Mouse (Mus musculus) adrenal gland, adult 8-10 months (tissue): ENCODE data around the gene Gm10354. TPM values are rescaled to one million over a fixed set of nuclear protein-coding genes. Genes with fewer than 3 reads are reported as not detected.
"Not testable (repeated sequence)": the region's sequence is repeated elsewhere in the genome, so short reads cannot be mapped to it uniquely, and the experiment has no call there.

Experiments used
- DNase-seq: peaks from one replicate; pipeline ENCODE4 v3.0.0; 2022
- total RNA-seq, 4 experiments: library from RNA; stranded (reverse); gene quantifications; 2 replicates each; pipeline ENCODE4 v1.2.4; 2022

The Gm10354 gene
- total RNA-seq = not detected

DNA sequence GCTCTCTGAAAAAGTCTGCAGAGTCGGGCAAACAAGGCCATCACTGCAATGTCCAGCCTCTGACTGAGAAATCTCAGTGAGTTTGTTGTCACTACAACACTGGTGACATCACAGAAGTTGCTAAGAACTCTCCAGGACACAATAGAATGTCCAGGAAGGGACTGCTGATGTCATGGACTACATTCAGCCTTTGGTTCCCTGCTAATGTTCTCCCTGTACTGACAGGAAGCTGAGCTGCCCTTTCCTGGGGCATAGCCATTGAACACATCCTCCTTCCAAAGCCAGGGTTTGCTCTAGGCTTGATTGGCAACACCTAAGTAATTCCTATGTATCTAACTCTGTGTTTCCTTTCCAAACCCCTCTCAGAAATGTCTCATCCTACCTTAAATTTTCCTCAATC is at the start of gene Gm10354:
Gene Gm10354, minus strand, starts transcription at position 101 of the 400 bp plus-strand sequence.
- not testable (repeated sequence) for DNase-seq

DNA sequence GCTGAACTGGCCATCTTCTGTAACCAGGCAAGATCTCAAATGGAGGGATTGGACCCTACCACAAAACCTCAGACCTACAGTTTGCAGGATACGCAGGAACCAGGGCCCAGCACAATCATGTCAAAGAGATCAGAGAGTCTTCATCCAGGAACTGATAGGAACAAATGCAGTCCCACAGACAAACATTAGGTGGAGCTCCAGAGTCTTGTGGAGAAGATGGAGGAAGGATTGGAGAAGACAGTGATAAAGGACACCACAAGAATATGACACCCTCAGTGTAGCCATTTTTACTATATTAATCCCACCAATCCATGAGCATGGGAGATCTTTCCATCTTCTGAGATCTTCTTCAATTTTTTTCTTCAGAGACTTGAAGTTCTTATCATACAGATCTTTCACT is 45.6 kb upstream of the Gm10354 start:
- not testable (repeated sequence) for DNase-seq

DNA sequence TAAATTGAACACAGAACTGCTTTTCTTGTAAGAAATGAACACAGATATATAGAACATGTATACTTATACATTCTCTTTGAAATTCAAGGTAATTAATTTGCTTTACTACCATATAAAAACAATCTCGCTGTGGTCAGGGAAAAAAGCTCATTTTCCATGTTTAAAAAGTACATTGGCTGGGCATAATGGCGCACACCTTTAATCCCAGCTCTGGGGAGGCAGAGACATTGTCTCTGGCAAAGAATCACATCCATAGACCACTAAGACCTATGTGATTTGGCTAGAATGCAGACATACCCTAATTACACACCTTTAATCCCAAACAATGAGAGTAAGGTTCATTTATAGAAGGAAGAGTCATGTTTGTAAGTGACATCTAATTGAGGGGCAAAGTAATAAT is 41.3 kb upstream of the Gm10354 start:
- DNase-seq = not testable (repeated sequence)

DNA sequence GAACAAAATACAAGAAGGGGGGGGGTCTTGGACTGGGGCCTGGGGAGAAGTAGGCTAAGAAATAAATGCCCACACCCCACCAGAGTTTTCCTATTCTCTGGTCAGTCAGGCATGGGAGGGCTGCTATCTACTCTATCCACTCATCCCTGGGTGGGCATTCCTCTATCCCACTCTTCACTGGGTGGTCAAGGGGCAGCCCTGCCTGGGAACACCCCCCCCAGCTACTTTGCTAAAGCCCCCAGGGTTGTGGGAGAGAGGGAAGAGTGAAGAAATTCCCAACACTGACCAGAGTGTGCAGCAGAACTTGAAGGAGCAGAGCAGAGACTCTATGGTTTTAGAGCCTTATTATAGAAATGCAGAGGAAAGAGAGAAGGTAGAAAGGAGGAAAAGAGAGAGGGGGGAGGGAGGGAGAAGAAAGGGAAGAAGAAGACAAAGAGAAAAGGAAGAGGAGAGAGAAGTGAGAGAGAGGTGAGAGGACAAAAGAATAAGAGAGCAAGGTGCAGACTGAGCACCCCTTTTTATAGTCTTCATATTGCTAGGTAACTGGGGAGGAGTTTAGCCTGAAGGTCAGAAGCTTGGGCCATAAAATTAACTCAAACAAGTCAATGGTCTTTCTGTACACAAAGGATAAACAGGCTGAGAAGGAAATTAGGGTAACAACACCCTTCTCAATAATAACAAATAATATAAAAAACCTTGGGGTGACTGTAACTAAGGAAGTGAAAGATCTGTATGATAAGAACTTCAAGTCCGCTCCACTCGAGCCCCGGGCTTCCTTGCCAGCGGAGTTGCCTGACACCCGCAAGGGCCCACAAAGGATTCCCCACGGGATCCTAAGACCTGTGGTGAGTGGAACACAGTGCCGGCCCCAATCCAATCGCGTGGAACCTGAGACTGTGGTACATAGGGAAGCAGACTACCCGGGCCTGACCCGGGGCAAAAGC is 32.2 kb upstream of the Gm10354 start:
- DNase-seq = not testable (repeated sequence)

DNA sequence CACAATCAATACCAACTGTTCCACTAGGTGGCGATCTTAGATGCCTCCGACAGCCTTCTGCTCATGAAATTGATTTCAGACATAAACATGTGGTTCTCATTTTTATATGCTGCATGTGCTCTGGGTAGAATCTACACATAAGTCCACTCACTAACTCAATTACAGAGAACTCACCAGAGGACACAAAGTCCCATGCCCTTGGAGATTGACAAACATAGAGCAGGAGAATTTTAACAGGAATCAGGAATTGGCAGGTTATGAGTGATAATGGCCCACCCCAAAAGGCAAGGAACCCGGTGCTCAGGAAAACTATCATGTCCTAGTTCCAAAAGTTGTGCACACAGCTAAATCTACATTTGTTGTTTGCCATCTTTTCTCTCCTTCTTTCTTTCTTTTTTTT is 28.2 kb upstream of the Gm10354 start:
- not testable (repeated sequence) for DNase-seq

DNA sequence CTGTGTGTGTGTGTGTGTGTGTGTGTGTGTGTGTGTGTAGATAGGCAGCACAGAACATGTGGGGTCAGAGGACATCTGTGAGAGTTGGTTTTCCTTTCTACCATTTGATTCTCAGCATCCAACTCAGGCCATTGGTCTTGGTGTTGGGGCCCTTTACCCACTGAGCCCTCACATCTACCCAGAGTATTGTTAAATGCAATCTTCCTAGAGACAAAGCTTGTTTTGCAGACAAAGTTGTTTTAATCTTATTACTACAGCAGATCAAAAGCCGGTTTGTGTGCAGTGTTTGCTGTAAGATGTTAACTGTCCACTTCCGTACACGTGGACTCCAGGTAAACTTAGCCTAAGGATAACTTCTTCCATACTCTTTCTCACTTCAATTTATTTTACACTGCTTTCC is 27.6 kb upstream of the Gm10354 start:
- not testable (repeated sequence) for DNase-seq

DNA sequence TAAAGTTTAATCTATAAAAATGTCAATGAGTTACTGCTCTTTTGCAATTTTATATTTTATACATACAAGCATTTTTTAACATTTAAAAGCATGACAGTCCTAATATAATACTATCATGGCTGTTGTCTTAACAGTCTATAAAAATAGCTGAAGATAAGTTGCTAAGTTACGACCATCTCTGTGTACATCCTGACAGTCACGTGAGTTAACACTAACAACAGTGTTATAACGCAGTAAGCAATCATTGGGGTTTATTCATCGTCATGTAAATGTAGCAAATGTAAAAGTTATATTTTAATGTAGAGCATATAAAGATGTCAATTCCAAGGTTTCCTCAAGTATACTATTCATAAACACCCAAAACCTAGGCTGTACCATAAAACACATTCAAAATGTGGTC is 26.8 kb upstream of the Gm10354 start:
- not testable (repeated sequence) for DNase-seq

DNA sequence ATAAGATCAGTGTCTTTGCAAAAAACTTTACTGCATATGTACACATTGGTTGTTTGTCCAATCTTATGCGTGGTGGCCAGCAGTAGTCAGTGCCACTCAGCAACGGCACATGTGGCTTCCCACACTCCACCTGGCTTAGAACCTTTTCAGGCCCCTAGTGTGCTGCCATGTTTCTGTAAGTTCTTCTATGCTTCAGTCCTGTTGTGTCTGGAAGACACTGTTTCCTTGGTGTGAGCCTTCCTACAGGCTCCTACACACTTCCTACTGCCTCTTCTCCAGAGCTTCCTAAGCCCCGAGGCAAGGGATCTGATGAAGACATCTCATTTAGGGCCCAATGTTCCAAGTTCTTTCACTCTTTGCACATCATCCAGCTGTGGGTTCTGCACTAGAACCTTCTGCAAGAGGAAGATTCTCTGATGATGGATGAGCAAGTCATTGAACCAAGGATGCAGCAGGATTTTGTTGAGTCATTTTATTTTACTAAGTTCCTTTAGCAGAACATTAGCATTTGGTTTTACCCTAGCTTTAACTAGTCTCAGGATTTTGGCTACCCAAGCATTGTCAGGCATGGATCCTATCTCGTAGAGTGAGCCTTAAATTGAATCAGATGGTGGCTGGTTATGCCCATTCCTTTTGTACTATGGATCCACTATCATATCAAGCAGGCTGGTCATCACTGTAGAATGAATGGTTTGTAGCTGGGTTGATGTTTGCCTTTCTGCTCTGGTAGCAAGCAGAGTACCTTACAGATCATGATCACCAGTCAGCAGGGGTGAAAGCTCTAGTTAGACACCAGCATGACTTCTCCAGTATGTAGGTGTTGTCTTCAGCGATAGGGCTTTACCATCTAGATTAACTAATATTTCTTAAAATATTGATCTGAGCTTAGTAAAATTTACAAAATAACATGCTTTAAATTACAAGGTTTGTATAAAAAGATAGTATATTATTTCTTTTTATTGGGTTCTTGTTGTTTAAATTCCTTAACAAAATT is 26.1 kb upstream of the Gm10354 start:
- DNase-seq = not testable (repeated sequence)

DNA sequence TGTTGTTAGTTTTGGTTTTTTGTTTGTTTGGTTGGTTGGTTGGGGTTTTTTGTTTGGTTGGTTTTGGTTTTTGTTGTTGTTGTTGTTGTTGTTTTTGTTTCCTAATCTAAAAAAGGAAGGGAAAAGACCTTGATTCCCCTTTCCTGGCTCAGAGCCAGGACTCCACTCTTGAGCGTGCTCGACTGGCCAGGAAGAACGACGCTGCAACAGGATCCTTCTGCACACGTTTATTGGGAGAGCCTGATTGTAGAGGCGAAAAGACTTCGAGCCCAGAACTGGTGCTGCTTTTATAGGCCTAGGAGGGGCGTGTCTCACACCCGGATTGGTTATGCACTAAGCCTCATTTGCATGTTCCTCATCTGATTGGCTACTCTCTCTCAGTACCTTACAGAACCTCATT is 19.3 kb upstream of the Gm10354 start:
- DNase-seq = not testable (repeated sequence)

DNA sequence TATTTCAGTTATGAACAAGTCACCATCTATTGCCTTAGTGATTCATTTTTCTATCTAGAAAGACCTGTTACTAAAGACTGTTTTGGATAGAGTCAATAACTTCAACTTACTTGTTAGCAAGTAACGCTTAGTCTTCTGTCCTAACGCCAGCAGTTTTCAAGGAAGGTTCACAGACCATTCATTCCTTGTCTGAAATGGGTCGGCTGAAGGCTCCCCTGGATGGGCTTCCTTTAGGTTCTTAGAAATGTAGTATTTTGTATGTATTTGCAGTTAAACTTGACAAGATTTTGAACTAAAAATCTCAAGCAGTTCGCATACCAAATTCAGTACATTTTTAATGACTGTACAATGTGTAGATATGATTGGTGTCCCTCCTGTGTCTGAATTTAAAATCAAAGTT is 18.8 kb upstream of the Gm10354 start:
- not testable (repeated sequence) for DNase-seq

DNA sequence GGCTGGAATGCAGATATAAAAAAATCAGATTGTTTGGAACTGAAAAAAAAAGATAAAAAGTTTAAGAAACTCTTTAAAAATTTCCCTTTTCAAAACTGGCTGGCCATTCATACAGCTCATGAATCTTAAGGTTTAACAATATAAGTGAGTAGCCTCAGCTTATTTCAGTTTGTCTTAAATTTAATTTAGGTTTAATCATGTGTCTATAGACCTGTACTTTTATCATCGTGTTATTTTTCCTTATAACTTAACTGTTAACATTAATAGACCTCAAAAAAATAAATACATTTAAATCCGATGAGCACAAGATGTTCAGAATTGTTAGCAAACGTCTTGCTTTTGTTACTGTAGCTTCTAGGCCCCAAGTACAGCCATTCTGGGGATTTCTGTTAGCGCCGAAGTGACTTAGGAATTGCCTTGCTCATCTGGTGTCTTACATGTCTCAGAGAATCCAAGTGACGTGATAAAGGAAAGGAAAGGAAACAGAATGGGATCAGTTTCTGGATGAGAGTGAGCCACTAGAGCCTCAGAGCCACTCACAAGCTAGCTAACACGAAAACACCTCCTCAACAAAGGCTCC is 18.0 kb upstream of the Gm10354 start:
- DNase-seq = not testable (repeated sequence)

DNA sequence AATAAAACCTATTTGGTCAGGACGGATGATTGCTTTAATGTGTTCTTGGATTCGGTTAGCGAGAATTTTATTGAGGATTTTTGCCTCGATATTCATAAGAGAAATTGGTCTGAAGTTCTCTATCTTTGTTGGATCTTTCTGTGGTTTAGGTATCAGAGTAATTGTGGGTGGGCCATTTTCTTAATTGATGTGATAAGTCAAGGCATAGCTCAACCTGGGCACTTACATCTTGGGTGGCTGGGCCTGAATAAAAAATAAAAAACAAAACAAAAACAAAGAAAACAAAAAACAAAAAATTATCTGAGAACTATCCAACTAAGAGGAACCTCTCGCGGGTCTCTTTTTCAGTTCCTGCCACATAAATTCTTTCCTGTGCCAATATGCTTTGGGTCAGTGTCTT is 15.4 kb upstream of the Gm10354 start:
- not testable (repeated sequence) for DNase-seq

DNA sequence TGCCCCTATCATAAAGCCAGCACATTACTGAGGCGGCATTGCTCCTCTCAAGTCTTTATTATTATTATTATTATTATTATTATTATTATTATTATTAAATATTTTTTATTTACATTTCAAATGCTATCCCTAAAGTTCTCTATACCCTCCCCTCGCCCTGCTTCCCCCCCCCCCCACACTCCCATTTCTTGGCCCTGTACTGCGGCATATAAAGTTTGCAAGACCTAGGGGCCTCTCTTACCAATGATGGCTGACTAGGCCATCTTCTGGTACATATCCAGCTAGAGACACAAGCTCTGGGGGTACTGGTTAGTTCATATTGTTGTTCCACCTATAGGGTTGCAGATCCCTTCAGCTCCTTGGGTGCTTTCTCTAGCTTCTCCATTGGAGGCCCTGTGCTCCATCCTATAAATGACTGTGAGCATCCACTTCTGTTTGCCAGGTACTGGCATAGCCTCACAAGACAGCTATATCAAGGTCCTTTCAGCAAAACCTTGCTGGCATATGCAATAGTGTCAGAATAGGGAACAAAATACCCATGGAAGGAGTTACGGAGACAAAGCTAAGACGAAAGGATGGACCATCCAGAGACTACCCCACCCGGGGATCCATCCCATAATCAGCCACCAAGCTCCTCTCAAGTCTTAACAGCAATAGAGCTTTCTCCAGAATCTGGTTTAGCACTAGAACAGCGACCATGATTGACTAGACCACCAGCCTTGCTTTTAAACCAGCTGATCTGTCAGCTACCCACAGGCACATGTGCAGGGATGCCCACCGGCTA is 11.8 kb upstream of the Gm10354 start:
- not testable (repeated sequence) for DNase-seq

DNA sequence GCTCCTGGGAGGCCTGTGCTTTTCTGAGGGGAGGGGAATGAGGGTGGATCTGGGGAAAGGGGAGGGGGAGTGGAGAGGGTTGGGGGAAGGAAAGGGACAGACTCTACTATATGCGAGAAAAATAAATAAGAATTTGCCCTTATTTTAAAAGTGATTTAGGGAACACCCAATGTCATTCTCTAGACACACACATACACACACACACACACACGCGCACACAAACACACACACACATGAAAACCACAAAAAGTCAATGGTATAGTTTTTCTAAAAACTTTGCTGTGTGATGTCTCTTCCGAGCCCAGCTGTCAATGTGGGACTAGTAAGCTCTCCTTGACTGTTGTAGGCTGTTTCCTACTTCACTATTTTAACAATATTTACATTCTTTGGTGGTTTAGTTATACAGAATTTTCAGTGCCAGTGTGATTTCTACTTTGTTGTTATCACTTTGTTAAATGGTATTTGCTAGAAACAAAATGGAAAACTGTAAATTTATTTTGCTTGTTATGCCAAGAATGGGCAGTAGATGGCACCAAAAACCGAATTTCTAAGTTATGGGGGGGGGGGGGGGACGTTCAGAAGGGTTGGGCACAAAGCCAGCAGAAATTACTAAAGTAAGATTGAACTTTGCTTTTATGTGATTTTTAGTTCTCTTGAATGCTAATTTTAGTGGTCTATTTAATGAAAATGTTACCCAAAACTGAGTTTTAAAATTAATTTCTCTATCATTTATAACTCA is 8.1 kb upstream of the Gm10354 start:
- not testable (repeated sequence) for DNase-seq

DNA sequence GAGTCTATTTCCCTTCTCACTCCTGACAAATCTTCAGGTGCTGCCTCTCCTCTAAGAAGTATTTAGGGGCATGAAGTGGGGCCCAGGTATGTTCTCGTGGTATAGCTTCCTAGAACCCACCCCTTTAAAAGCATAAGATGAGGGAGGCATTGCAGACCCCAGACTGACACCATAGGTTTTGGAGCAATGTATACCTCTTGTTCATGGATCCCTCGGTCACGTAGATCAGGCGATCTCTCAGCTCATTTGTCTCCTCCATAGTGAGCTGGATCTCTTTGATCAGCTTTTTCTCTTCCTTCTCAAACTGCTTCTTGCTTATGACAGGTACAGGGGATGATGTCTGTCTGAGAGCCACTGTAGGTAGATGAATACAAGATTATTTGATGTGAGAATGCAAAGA is 1.4 kb downstream of the Gm10354 start:
- DNase-seq = not testable (repeated sequence)

DNA sequence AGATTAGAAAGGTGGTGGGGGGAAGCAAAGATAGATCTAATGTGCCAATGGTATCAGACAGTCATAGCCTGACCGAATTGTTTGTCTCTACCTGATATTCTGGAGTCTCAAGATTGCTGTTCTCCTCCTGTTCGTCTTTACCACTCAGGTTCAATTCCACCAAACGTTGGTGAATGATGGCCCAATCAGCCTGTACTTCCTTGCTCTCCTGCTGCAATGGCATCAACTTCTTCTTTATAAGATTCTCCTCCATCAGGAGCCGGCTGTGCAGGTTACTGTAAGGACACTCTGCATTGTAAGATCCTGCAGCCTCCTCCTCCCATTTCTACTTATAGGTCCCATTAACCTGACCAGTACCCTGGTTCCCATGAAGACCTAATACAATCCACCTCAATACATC is 3.4 kb downstream of the Gm10354 start:
- not testable (repeated sequence) for DNase-seq

DNA sequence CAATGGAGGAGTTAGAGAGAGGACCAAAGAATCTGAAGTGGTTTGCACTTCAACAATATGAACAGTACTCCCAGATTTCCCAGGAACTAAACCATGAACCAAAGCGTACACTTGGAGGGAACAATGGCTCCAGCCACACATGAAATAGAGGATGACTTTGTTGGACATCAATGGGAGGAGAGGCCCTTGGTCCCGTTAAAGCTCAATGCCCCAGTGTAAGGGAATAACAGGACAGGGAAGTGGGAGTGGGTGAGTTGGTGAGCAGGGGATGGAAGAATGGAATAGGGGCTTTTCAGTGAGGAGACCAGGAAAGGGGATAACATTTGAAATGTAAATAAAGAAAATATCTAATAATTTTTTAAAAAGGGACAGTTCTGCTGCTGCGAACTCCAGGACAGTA is 5.9 kb downstream of the Gm10354 start:
- not testable (repeated sequence) for DNase-seq

DNA sequence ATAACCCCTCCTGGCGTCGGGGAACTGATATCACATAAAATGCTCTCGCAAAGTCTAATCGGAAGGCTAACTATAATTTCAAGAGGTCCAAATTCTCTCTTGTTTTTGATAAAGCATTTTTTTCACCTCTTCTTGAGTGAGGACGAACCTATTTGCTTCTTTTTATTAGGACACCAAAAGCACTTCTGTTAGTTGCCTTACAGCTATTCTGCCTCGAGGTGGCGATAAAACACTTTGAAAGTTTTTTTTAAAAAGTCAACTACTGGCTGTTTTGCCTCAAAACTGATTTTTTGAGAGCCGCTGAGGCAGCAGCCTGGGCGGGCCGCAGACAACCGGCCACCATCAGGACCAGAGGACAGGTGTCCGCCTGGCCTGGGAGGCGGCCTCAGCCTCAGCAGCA is 14.9 kb downstream of the Gm10354 start:
- not testable (repeated sequence) for DNase-seq

DNA sequence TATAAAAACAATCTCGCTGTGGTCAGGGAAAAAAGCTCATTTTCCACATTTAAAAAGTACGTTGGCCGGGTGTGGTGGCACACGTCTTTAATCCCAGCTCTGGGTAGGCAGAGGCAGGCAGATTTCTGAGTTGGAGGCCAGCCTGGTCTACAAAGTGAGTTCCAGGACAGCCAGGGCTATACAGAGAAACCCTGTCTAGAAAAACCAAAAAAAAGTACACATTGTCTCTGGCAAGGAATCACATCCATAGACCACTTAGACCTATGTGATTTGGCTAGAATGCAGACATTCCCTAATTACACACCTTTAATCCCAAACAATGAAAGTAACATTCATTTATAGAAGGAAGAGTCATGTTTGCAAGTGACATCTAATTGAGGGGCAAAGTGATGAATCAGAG is 17.2 kb downstream of the Gm10354 start:
- DNase-seq = not testable (repeated sequence)

DNA sequence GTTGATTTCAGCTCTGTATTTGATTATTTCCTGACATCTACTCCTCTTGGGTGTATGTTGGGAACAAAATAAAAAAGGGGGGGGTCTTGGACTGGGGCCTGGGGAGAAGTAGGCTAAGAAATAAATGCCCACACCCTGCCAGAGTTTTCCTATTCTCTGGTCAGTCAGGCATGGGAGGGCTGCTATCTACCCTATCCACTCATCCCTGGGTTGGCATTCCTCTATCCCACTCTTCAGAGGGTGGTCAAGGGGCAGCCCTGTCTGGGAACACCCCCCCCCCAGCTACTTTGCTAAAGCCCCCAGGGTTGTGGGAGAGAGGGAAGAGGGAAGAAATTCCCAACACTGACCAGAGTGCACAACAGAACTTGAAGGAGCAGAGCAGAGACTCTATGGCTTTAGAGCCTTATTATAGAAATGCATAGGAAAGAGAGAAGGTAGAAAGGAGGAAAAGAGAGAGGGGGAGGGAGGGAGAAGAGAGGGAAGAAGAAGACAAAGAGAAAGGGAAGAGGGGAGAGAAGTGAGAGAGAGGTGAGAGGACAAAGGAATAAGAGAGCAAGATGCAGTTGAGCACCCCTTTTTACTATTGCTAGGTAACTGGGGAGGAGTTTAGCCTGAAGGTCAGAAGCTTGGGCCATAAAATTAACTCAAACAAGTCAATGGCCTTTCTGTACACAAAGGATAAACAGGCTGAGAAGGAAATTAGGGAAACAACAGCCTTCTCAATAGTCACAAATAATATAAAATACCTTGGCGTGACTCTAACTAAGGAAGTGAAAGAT is 22.6 kb downstream of the Gm10354 start:
- not testable (repeated sequence) for DNase-seq
